Mouse (Mus musculus) intestine, embryonic 14.5 days (tissue): ENCODE data around the gene Hsd17b12. TPM values are rescaled to one million over a fixed set of nuclear protein-coding genes. Genes with fewer than 3 reads are reported as not detected.

Experiments
- ATAC-seq: fragments of 200-750 bp; cut with Nextera tagmentation; replicated peaks from 2 replicates; pipeline ENCODE4 v1.8.0; 2017; ENCODE audit warnings: low read depth, moderate number of reproducible peaks, moderate TSS enrichment, moderate library complexity; ENCODE audit not compliant: low FRiP score, low TSS enrichment
- DNase-seq: peaks from one replicate; pipeline ENCODE4 v3.0.0-alpha.2; 2018; ENCODE audit warnings: low spot score
- H3K27ac ChIP-seq: fragments of 300-500 bp; sonication (generic); 2 replicates; pipeline ENCODE4 v1.5.1; 2014; ENCODE audit warnings: low read depth, mild to moderate bottlenecking, control low read depth
- H3K27me3 ChIP-seq: fragments of 300-500 bp; sonication (generic); replicated peaks from 2 replicates; pipeline ENCODE4 v1.6.1; 2014; ENCODE audit warnings: low read length, control low read depth; ENCODE audit not compliant: control insufficient read depth, insufficient read depth
- H3K36me3 ChIP-seq: fragments of 300-500 bp; sonication (generic); 2 replicates; pipeline ENCODE4 v1.6.1; 2014; ENCODE audit warnings: low read length, control low read depth; ENCODE audit not compliant: control insufficient read depth, insufficient read depth
- H3K4me1 ChIP-seq: fragments of 300-500 bp; sonication (generic); replicated peaks from 2 replicates; pipeline ENCODE4 v1.6.1; 2014; ENCODE audit warnings: low read length, control low read depth, mixed read lengths; ENCODE audit not compliant: control insufficient read depth, insufficient read depth
- H3K4me2 ChIP-seq: fragments of 300-500 bp; sonication (generic); 2 replicates; pipeline ENCODE4 v1.6.1; 2014; ENCODE audit warnings: low read length
- H3K4me3 ChIP-seq: fragments of 300-500 bp; sonication (generic); 2 replicates; pipeline ENCODE4 v1.5.1; 2014; ENCODE audit warnings: low read depth, low read length, control low read depth, mixed read lengths
- H3K9ac ChIP-seq: fragments of 300-500 bp; sonication (generic); 2 replicates; pipeline ENCODE4 v1.6.1; 2014; ENCODE audit warnings: mild to moderate bottlenecking, low read length
- H3K9me3 ChIP-seq: fragments of 300-500 bp; sonication (generic); 2 replicates; pipeline ENCODE4 v1.6.1; 2016; ENCODE audit warnings: low read length, control low read depth; ENCODE audit not compliant: control insufficient read depth
- WGBS: fragments of 180-500 bp; shearing (Covaris S2); extraction: QIAGEN DNeasy Blood & Tissue Kit; methylation state at CpG from one replicate; pipeline ENCODE4 v1.1.7; 2014; 5-methylcytosine and 5-hydroxymethylcytosine counted together
- polyA plus RNA-seq: library from polyadenylated mRNA; unstranded; fragments of >200 nt; fragmentation: Nextera tagmentation; extraction: Ambion mirVana; gene quantifications from 2 replicates; pipeline ENCODE4 v1.2.1, GENCODE M21; 2014

The Hsd17b12 gene
- polyA plus RNA-seq, 1 experiment from 2014 or later, result 141 TPM

DNA sequence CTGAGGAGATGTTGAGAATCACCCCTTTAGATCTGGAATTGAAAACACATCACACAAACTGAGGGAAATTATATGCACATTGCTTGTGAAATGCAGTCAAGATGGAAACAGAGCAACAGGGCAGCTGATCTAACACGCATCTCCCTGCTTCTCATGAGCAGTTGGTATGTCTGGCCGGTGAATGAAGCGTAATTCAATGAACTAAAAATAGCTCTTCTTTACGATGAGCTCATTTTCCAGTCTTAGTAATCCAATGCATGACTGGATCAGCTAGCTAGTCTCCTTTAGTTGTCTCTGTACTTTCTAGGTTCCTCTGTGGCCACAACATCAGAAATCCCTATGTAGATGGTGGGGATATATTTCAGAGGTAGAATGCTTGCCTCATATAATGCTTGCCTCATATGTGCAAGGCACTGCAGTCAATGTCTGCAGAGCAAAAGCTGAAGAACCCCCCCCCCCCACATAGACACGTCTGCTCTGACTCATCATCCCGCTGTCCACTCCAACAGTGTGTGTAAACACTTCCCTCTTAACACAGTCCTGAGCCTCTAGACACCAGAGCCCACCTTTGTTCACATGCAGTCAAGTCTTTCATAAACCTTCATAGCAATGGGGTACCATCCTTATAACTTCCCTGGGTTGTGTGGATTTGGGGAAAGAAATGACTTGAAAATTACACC is 112.2 kb downstream of the Hsd17b12 start:
- peak; percentile 48; the same call in 1 of the 2 replicates for ATAC-seq
- Histone ChIP-seq H3K9me3 (no peaks in the 10 kb centered on the region), H3K4me1 (peaks cover 19% of the 10 kb centered on the region), H3K4me2 (no peak overlapping the region), H3K9ac (no peak overlapping the region), H3K36me3 (0 out of 2 replicates have a peak, but pooled peaks cover 6% of the 10 kb centered on the region), H3K27me3 (no peaks in the 10 kb centered on the region), H3K4me3 (no peak overlapping the region), H3K27ac (peak overlapping the region; percentile 34; the same call in 1 of the 2 replicates)
- WGBS, result 22% methylated on average over 6 of the region's 6 CpGs
- no peak for DNase-seq

- no peak overlapping the region for H3K27ac ChIP-seq
- no peak overlapping the region for H3K4me2 ChIP-seq
- 83% methylated on average over 2 of the region's 2 CpGs for WGBS
- 0 out of 2 replicates have a peak, but pooled peaks cover 6% of the 10 kb centered on the region for H3K36me3 ChIP-seq
- peaks cover 8% of the 10 kb centered on the region for H3K4me1 ChIP-seq
- no peak overlapping the region for H3K4me3 ChIP-seq
- ATAC-seq (no peak), DNase-seq (no peak)
- no peaks in the 10 kb centered on the region for H3K27me3 ChIP-seq
- no peaks in the 10 kb centered on the region for H3K9me3 ChIP-seq
- no peak overlapping the region for H3K9ac ChIP-seq
These were observed 113.6 kb downstream of the Hsd17b12 start for GRCm38 (mm10) chr2:94044174-94044573.

DNA sequence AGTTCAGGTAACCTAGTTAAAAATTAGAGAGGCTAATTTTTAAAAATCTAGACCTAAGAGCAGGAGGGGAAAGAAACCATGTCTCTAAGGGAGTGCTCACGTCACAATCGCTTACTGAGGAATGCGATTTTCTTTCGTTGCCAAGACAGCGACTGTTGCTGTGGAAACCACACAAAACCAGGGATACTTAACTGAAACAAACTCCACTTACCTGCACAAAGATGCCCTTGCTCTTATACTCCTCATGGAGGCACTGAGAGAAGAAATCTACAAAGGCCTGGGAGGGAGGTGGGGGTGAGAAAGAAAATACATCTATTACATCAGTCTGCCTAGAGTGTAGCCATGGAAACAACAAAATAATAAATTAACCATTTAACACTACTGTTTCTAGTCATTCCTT is 114.1 kb downstream of the Hsd17b12 start:
- WGBS, result 54% methylated on average over 5 of the region's 5 CpGs
- no peak overlapping the region for H3K27ac ChIP-seq
- H3K4me1 ChIP-seq, result peaks cover 8% of the 10 kb centered on the region
- no peaks in the 10 kb centered on the region for H3K27me3 ChIP-seq
- no peaks in the 10 kb centered on the region for H3K9me3 ChIP-seq
- no peak overlapping the region for H3K9ac ChIP-seq
- H3K4me2 ChIP-seq, result no peak overlapping the region
- no peak for ATAC-seq
- no peak overlapping the region for H3K4me3 ChIP-seq
- no peak for DNase-seq
- H3K36me3 ChIP-seq, result 0 out of 2 replicates have a peak, but pooled peaks cover 6% of the 10 kb centered on the region

- Histone ChIP-seq H3K4me2 (no peak overlapping the region), H3K9me3 (no peaks in the 10 kb centered on the region), H3K27me3 (no peaks in the 10 kb centered on the region), H3K36me3 (0 out of 2 replicates have a peak, but pooled peaks cover 6% of the 10 kb centered on the region), H3K4me3 (no peak overlapping the region), H3K27ac (no peak overlapping the region), H3K4me1 (peaks cover 8% of the 10 kb centered on the region), H3K9ac (no peak overlapping the region)
- DNase-seq (no peak), ATAC-seq (no peak)
- 92% methylated on average over 3 of the region's 3 CpGs for WGBS
These were observed 115.3 kb downstream of the Hsd17b12 start for GRCm38 (mm10) chr2:94042461-94042860.

DNA sequence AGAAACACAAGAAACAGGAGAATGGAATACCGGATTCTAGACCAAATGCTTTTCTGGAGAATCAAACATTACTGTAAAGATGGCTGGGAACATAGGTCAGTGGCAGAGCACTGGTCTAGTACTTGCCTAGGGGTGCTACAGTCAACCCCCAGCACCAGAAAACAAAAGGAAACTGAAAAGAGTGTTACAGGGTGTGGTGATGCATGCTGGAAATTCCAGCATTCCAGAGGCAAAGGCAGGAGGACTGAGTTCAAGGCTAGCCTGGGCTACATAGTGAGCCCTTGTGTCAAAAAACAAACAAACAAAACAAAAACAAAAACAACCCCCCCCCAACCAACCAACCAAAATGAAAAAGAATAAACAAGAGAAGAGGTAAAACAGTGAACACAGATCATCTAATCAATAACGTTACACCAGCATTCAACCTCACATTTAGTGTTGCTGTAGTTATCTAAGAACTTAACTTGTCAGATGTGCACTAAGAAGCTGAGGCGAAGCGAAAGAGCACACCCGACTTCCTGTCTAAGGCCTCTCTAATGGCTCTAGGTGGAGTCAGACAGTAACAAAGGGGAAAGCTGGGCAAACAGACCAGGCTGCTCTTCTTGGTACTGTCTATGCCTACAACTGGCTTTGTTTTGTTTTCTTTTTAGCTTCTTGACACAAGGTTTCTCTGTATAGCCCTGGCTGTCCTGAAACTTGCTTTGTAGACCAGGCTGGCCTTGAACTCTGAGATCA is 117.2 kb downstream of the Hsd17b12 start:
- Histone ChIP-seq H3K4me1 (peaks cover 5% of the 10 kb centered on the region), H3K4me3 (no peak overlapping the region), H3K4me2 (no peak overlapping the region), H3K27ac (no peak overlapping the region), H3K9ac (no peak overlapping the region), H3K27me3 (no peaks in the 10 kb centered on the region), H3K36me3 (0 out of 2 replicates have a peak, but pooled peaks cover 6% of the 10 kb centered on the region), H3K9me3 (no peaks in the 10 kb centered on the region)
- 88% methylated on average over 5 of the region's 5 CpGs for WGBS
- DNase-seq (no peak), ATAC-seq (no peak)

DNA sequence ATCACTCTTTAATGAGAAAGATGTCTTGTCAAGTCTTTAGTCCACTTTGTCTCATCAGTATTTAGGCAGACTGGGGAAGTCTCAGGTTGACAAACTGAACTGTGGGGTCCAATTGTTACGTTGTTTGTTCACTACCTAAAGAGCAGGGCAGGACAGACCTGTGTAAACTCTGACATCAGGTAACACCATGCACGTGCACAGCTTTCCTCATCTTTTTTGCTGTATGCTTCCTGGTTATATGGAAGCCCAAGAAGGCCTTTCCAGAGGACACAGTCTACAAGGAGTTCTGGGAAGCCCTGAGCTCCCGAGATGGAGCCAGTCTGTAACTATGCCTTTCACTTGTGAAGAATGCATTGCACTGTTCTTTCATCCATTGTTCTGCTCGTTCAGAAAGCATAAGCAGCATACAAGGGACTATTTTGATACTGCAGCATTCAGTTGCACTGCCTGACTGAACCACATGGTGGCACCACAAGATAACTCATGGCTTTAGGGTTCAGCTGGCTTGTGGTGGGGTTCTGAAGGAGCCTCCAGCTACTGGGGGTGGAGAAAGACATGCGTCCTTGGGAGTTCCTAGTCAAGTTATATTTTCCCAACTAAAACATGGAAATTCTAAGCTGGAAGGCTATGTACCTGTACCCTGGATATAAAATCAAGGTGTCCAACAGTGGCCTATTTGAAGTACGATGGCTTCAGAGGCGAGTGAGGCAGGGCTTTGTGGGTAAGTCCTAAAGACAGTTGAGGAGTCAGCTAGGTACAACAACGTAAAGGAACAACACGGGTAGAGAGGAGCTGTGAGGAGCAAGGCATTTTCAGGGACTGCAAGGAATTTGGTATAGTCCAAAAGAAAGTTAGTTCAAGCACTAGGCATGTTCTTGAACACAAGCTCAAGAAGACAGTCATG is 122.1 kb downstream of the Hsd17b12 start:
- Histone ChIP-seq H3K36me3 (peaks cover 23% of the 10 kb centered on the region), H3K4me1 (no peaks in the 10 kb centered on the region), H3K4me3 (no peak overlapping the region), H3K27ac (no peak overlapping the region), H3K9me3 (no peaks in the 10 kb centered on the region), H3K9ac (no peak overlapping the region), H3K4me2 (no peak overlapping the region), H3K27me3 (no peaks in the 10 kb centered on the region)
- DNase-seq, result peak; percentile 88
- 0 out of 2 replicates have a peak, but pooled peaks have one; percentile 53 for ATAC-seq
- WGBS, result 74% methylated on average over 9 of the region's 9 CpGs

GRCm38 (mm10) chr2:94030602-94031001 is 127.2 kb downstream of the Hsd17b12 start:
- peaks cover 26% of the 10 kb centered on the region for H3K36me3 ChIP-seq

GRCm38 (mm10) chr2:94024637-94025036 is 133.1 kb downstream of the Hsd17b12 start:
- H3K9me3 ChIP-seq, result no peaks in the 10 kb centered on the region
- 57% methylated on average over 6 of the region's 6 CpGs for WGBS
- no peaks in the 10 kb centered on the region for H3K4me1 ChIP-seq
- no peaks in the 10 kb centered on the region for H3K27me3 ChIP-seq
- DNase-seq, result no peak
- no peaks in the 10 kb centered on the region for H3K36me3 ChIP-seq
- no peak overlapping the region for H3K4me2 ChIP-seq
- no peak for ATAC-seq
- H3K9ac ChIP-seq, result no peak overlapping the region
- H3K4me3 ChIP-seq, result no peak overlapping the region
- H3K27ac ChIP-seq, result no peak overlapping the region

More at GRCm38 (mm10) chr2:94030602-94031001, 127.2 kb downstream of the Hsd17b12 start:
- ATAC-seq (no peak), DNase-seq (no peak)
- no peak overlapping the region for H3K27ac ChIP-seq
- H3K9ac ChIP-seq, result no peak overlapping the region
- no peak overlapping the region for H3K4me2 ChIP-seq
- no peaks in the 10 kb centered on the region for H3K4me1 ChIP-seq
- no peaks in the 10 kb centered on the region for H3K27me3 ChIP-seq
- H3K9me3 ChIP-seq, result no peaks in the 10 kb centered on the region
- H3K4me3 ChIP-seq, result no peak overlapping the region
